Mouse (Mus musculus): ENCODE measurements around the gene Nampt.
"Not testable (repeated sequence)": the region's sequence is repeated elsewhere in the genome, so short reads cannot be mapped to it uniquely, and the experiment has no call there.

The Nampt gene

GRCm38 (mm10) chr12:32841442-32841900, 22.1 kb downstream of the Nampt start:
- no peak for DNase-seq (ENCODE audit: low spot score in 2 of 2)

- DNase-seq (ENCODE audit: low spot score in 2 of 2): no peak
Measured at GRCm38 (mm10) chr12:32846325-32846724, 27.0 kb downstream of the Nampt start.

DNA sequence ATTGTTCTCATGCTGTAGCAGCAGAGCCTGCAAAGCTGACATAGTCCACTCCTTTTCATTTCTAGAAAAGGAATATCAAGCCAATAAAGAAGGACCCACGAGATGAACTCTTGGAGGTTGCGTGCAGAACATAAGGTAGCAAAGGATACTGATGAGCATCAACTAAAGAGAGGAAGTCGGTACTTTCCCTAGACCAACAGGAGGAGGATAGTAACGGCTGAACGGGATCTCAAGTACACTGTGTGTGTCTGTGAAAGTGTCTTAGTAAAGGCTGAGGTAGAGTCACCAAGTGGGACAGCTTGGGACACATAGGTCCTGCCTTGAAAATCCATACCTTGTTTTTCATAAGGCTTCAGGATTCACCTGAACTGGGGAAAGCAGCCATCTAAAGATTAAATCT, 34.4 kb downstream of the Nampt start:
- DNase-seq (ENCODE audit: low spot score in 2 of 2): no peak

- DNase-seq (ENCODE audit: low spot score in 2 of 2): no peak
Measured at GRCm38 (mm10) chr12:32854866-32855265, 35.5 kb downstream of the Nampt start.

DNA sequence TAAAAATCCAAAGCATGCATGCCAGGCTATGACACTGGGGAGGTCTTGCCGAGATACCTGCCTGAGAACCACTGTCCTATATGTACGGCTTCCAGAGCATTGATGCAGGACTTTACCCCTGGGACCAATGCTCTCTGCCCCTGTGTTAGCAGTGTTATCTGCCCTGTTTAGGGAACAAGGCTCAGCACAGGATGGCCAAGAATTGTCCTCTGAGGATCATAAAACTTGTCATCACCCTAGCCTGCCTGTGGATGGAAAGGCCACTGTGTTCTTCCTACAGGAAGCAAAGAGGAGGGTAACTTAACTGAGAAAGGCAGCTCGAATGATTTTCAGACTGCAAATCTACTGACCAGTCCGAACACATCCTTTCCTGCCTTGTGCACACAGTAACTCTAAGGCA, 36.1 kb downstream of the Nampt start:
- no peak for DNase-seq (ENCODE audit: low spot score in 2 of 2)

DNA sequence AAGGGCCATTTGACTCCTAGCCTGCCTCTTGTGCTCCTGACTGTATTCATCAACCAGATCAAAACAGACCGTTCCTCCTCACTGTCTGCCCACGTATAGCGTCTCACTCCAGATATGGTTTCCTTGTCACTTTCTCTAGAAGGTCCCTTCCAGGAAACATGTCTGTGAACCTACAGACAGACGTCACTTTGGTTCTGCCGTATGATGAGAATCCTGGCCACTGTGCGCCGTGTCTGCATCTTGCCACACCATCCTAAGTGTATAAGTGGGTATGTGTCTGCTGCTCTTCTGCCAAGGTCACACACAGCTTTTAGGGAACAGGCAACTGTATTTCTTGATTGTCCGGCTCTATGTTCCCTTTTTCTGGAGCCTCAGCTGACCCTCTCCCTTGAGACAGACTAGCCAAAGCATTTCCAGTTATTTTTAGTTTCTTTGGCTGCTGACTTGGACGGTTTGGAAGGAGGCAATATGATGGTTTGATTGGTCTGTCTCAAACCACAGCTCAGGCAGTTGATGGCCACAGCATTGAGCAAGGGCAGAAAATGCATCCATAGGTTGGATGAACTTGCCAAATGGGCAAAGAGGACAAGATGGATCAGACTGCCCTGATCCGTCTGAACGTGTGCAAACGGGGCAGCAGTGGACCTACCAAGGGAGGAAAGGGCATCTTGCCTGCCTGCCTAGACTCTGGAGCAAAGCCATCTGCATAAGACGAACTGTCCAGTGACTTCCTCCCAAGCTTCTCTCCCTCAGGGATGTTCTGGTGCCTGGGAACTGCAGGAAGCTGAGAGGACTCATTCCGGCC, 37.6 kb downstream of the Nampt start:
- DNase-seq (ENCODE audit: low spot score in 2 of 2): no peak

GRCm38 (mm10) chr12:32858444-32858843, 39.1 kb downstream of the Nampt start:
- no peak for DNase-seq (ENCODE audit: low spot score in 2 of 2)

DNA sequence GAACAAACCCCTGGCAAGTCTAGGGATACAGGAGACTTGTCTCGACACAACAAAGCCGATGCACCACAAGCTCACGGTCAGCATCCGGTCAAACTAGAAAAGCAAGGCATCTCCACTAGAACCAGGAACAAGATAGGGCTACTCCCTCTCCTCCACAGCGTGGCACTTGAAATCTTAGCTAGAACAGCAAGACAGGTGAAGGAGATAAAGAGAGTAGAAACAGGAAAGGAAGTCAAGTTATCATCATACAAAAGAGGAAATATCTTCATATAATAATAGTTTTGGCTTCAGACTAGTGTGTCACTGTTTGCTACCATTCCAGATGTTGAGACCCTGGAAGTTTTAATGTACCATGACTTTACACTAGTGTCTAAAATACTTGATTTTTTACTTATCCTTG, 41.5 kb downstream of the Nampt start:
- no peak for DNase-seq (ENCODE audit: low spot score in 2 of 2)

DNA sequence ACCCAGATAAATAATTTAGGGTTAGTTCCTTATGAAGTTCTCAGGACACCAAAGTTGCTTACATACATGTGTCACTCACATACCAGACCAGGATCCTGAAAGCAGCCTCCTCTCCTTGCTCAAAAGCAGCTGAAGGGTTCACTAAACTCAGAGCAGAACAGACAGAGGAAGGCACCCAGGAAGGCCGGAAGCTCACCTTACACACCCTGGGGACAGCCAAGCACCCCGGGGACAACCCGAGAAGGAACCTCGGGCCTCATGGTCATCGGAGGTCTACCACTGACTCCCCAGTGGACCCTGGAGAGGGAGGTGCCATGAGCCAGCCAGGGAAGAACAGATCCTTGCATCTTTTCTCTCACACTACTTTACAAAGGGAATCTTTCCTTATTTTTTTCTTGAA, 51.5 kb downstream of the Nampt start:
- no peak for DNase-seq (ENCODE audit: low spot score in 2 of 2)

DNA sequence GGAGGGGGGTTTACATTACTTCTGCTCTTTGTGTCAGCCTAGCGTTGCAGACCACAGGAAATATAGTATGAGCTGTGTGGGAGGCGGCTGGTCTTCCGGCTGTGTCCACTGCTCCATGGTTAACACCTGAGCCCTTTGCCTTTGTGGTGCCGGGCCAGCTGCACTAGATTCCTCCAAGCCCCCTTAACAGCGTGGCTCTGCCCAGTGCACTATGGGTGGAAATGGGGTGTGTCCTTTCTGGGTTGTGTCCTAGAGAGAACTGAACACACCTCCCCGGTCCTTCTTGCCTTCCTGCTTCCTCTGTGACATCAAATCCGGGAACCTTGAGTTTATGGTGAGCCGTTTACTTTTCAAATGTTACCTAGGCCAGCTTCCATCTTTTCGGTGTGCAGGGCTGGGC, 58.2 kb downstream of the Nampt start:
- no peak for DNase-seq (ENCODE audit: low spot score in 2 of 2)

DNA sequence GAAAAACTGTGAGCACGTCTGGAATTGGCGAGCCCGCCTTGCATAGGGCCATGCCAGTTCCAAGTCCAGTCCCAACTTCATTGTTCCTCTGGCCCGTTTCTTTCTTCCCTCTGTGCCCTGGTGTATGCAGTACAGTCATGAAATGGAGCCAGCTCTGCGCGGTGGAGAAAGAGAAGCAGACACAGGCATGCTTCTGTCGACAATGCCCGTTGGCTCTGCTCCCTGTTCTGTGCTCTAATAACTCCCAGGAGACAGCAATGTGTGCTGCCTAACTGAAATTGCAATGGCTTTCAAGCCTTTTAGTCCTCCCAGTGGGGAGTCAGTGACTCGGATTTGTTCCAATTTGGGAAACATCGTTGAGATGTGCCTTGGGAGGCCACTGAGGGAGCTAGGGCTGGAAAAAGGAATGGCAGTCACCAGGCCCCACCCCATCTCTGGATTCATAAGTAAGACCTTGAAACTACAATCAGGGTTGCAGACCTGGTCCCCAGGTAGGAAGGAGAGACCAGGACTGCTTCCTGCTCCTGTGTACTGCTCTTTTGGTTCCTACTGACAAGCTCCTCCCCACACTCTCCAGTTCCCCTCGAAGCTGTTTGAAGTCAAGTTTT, 58.7 kb downstream of the Nampt start:
- no peak for DNase-seq (ENCODE audit: low spot score in 2 of 2)

- no peak for DNase-seq (ENCODE audit: low spot score in 2 of 2)
Measured at GRCm38 (mm10) chr12:32879371-32879770, 60.0 kb downstream of the Nampt start.

DNA sequence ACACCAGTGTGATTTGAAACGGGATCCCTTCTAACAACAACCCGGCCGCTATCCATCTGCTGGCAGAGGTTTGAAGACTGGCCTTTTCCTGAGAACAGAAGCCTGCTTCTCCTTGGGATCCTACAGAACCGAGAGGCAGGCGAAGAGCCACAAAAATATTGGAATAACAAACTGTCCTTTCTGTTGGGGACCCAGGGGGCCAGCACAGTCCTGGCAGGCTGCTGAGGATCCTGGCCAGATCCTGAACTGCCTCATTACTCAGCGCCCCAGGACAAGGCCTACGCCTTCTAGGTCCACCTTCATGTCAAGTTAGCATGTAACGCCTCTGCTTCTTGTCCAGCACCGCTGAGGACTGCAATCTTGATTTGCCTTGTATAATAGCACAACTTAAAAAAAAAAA, 65.0 kb downstream of the Nampt start:
- peak in 1 of 2 experiments; percentile 24 for DNase-seq (ENCODE audit: low spot score in 2 of 2)

DNA sequence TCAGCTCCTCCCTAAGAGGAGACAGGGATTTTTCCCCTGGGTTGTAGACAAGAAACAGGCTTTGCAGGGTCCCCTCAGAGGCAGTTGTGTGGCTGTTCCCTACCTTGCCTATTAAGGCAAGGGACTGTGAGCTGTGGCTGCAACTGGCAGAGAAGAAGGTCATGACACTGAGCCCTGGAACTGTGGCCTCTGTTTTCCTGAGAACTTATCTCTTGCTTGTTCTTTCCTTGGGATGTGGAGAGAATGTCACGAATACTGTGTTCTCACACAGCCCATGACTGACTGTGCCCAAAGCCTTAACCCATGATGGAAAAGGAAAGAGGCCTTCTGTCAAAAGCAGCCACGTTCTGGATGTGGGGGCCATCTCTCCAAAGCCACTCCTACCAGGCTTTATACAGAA, 65.7 kb downstream of the Nampt start:
- no peak for DNase-seq (ENCODE audit: low spot score in 2 of 2)

DNA sequence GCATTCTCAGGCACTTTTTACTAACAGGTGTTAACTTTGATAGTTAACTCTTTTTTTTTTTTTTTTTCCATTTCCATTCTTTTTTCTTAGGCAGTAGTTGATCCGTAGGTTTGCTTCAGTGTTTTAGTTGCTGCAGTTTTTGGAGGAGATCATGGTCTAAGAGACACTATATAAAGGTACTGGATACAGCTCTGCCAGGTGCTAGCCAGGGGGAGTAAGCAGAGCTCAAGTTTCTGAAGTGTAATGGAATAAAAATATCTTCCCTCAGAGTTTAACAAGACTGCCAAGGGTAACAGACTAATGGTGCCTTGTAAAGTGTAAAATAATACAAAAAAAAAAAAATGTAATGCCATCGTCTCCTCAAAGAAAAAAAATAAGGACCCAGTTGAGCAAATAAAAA, 67.0 kb downstream of the Nampt start:
- no peak for DNase-seq (ENCODE audit: low spot score in 2 of 2)

- no peak for DNase-seq (ENCODE audit: low spot score in 2 of 2)
Measured at GRCm38 (mm10) chr12:32888226-32888625, 68.9 kb downstream of the Nampt start.

GRCm38 (mm10) chr12:32889846-32890245, 70.5 kb downstream of the Nampt start:
- no peak for DNase-seq (ENCODE audit: low spot score in 2 of 2)

GRCm38 (mm10) chr12:32890455-32890854, 71.1 kb downstream of the Nampt start:
- DNase-seq (ENCODE audit: low spot score in 2 of 2): no peak

DNA sequence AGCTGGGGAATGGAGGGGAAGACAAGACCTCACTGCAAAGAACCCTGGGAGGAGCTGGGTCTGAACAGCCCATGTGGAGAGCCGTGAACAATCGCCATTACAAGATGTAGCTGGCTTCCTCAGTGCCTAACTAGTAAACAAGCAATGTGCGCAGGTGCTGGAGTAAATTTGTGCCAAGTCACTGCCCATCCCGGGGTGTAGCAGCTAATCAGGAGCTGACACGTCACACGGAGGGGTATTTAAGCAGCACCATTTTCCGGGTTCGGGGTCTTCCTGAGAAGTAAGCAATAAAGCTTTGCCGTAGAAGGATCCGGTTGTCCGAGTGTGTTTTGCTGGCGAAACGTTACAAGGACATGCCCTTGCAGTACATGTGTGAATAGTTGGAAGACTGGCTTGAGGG, 71.9 kb downstream of the Nampt start:
- DNase-seq (ENCODE audit: low spot score in 2 of 2): not testable (repeated sequence)

GRCm38 (mm10) chr12:32893212-32893611, 73.9 kb downstream of the Nampt start:
- no peak for DNase-seq (ENCODE audit: low spot score in 2 of 2)

DNA sequence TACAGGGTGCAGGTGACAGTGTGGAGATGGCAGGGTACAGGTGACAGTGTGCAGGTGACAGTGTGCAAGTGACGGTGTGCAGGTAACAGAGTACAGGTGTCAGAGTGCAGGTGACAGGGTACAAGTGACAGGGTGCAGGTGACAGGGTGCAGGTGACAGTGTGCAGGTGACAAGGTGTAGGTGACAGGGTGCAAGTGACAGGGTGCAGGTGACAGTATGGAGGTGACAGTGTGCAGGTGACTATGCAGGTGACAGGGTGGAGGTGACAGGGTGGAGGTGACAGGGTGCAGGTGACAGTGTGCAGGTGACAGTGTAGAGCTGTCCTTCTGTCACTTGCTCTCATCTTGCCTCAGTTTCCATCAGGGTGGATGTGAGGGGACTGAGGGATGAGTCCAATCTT, 76.5 kb downstream of the Nampt start:
- no peak for DNase-seq (ENCODE audit: low spot score in 2 of 2)

DNA sequence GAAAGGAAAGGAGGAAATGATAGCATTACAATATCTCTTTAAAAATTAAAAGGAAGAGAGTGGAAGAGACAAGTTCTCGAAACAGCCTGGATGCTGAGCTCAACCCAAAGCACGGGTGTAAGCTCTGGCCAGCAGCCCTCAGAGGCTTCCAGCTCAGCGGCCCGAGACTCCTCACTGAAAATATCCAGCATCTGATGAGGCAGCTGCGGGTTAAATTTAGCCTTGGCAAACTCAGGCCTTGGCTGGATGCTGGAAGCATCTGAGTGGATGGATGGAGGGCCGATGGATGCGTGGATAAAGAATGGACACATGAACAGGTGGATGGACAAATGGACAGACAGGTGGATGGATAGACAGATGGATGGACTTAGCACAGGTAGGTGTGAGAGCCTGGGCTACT, 77.2 kb downstream of the Nampt start:
- no peak for DNase-seq (ENCODE audit: low spot score in 2 of 2)
